Mouse (Mus musculus) limb, embryonic 15.5 days (tissue): ENCODE results near the gene Ddx19a. TPM values are rescaled to one million over a fixed set of nuclear protein-coding genes. Genes with fewer than 3 reads are reported as not detected.
A peak's percentile ranks its signal among the peaks of the same experiment; 100 is the strongest.

ENCODE experiments used
- ATAC-seq: fragments of 200-750 bp; cut with Nextera tagmentation; 2 replicates; pipeline ENCODE4 v1.8.0; 2017; ENCODE audit warnings: low read depth, moderate TSS enrichment; ENCODE audit not compliant: insufficient number of reproducible peaks, low FRiP score, low TSS enrichment
- H3K27ac ChIP-seq: fragments of 300-500 bp; sonication (generic); 2 replicates; pipeline ENCODE4 v1.5.1; 2015; ENCODE audit warnings: moderate library complexity, mild to moderate bottlenecking, inconsistent platforms
- H3K27me3 ChIP-seq: fragments of 300-500 bp; sonication (generic); 2 replicates; pipeline ENCODE4 v1.6.1; 2015; ENCODE audit warnings: inconsistent platforms
- H3K36me3 ChIP-seq: fragments of 300-500 bp; sonication (generic); 2 replicates; pipeline ENCODE4 v1.6.1; 2015; ENCODE audit warnings: inconsistent platforms
- H3K4me1 ChIP-seq: fragments of 300-500 bp; sonication (generic); 2 replicates; pipeline ENCODE4 v1.6.1; 2015; ENCODE audit warnings: inconsistent platforms
- H3K4me2 ChIP-seq: fragments of 300-500 bp; sonication (generic); 2 replicates; pipeline ENCODE4 v1.6.1; 2015; ENCODE audit warnings: mild to moderate bottlenecking, inconsistent platforms
- H3K4me3 ChIP-seq: fragments of 300-500 bp; sonication (generic); 2 replicates; pipeline ENCODE4 v1.5.1; 2015; ENCODE audit warnings: mild to moderate bottlenecking, inconsistent platforms
- H3K9ac ChIP-seq: fragments of 300-500 bp; sonication (generic); 2 replicates; pipeline ENCODE4 v1.6.1; 2015; ENCODE audit warnings: inconsistent platforms
- H3K9me3 ChIP-seq: fragments of 300-500 bp; sonication (generic); 2 replicates; pipeline ENCODE4 v1.6.1; 2016; ENCODE audit warnings: inconsistent platforms
- WGBS: fragments of 180-500 bp; shearing (Covaris S2); methylation state at CpG from one replicate; pipeline ENCODE4 v1.1.7; 2015; 5-methylcytosine and 5-hydroxymethylcytosine counted together
- polyA plus RNA-seq: library from polyadenylated mRNA; unstranded; fragments of >200 nt; fragmentation: Nextera tagmentation; extraction: Ambion mirVana; gene quantifications from 2 replicates; pipeline ENCODE4 v1.2.1, GENCODE M21; 2015

The Ddx19a gene
- polyA plus RNA-seq = 12.4 and 15.9 TPM in 2 replicates

GRCm38 (mm10) chr8:110997547-110998531, at the start of gene Ddx19a:
Gene Ddx19a (minus strand): TSS chr8:110997800.
- H3K9me3 ChIP-seq = no peaks in the 10 kb centered on the region
- H3K4me3 ChIP-seq = peak within 1 kb of the TSS; percentile 70
- peak within 1 kb of the TSS; percentile 87 for H3K27ac ChIP-seq
- H3K4me2 ChIP-seq = peak within 1 kb of the TSS; percentile 76
- peaks cover 12% of the 10 kb centered on the region for H3K36me3 ChIP-seq
- no peaks in the 10 kb centered on the region for H3K27me3 ChIP-seq
- 3% methylated on average over 55 of the region's 58 CpGs for WGBS
- peak; percentile 90 for ATAC-seq
- peak within 1 kb of the TSS; percentile 70 for H3K9ac ChIP-seq
- H3K4me1 ChIP-seq = no peaks in the 10 kb centered on the region

DNA sequence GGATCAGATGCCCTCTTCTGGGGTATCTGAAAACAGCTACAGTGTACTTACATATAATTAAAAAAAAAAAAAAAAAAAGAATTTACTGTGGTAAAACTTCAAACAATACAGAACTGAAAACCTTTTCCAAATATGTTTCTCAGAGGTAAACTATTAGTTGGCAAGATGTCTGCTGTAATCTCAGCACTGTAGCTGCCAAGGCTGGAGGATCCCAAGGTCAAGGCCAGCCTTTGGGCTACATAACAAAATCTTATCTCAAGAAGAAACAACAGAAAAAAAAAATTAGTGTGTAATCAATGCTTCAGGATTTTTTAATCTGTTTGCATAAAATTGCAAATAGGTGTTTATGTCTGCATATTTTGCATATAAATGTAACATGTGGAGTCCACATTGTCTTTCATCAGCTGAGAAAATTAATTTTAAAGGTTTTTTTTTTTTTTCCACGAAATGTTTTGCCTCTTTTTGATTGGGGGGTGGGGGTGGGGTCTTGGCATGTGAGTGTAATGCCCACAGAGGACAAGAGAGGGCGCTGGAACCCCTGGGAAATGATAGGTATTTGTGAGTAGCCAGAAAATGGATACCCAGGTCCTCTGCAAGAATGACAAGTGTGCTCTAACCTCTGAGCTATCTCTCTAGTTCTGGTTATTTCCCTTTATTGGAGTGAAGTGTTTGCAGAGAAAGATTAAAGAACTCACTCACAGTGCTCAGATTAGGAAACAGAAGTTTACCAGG, 46.6 kb upstream of the Ddx19a start:
- H3K27ac ChIP-seq = no peak overlapping the region
- H3K27me3 ChIP-seq = no peaks in the 10 kb centered on the region
- no peaks in the 10 kb centered on the region for H3K9me3 ChIP-seq
- peaks cover 96% of the 10 kb centered on the region for H3K36me3 ChIP-seq
- H3K4me3 ChIP-seq = no peak overlapping the region
- ATAC-seq = no peak
- no peaks in the 10 kb centered on the region for H3K4me1 ChIP-seq
- H3K9ac ChIP-seq = no peak overlapping the region
- no peak overlapping the region for H3K4me2 ChIP-seq
- whole genome bisulfite sequencing = 45% methylated on average over 2 of the region's 2 CpGs

DNA sequence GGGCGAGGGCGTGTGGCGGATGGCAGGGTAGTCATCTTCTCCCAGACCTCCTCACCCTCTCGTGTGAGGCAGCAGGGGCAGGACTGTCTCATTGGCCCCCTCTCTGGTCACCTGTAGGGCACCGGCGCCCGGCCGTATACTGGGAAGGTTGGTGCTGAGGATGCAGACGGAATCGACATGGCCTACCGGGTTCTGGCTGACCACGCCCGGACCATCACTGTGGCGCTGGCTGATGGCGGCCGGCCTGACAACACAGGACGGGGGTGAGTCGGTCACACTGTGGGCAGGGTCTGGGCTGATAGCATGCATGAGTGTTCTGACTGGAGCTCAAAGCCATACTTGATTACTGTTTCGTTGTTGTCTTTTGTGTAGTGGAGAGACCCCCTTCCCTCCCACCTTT, 44.9 kb upstream of the Ddx19a start:
- Histone ChIP-seq H3K4me3 (no peak overlapping the region), H3K36me3 (peaks cover 95% of the 10 kb centered on the region), H3K27me3 (no peaks in the 10 kb centered on the region), H3K4me2 (no peak overlapping the region), H3K4me1 (no peaks in the 10 kb centered on the region), H3K27ac (no peak overlapping the region), H3K9me3 (no peaks in the 10 kb centered on the region), H3K9ac (no peak overlapping the region)
- ATAC-seq = 0 out of 2 replicates have a peak, but pooled peaks have one; percentile 30
- 90% methylated on average over 19 of the region's 19 CpGs for WGBS

- no peak overlapping the region for H3K4me3 ChIP-seq
- H3K9me3 ChIP-seq = no peaks in the 10 kb centered on the region
- H3K4me2 ChIP-seq = no peak overlapping the region
- peaks cover 1% of the 10 kb centered on the region for H3K27me3 ChIP-seq
- no peak for ATAC-seq
- H3K36me3 ChIP-seq = peaks cover 46% of the 10 kb centered on the region
- H3K4me1 ChIP-seq = peaks cover 21% of the 10 kb centered on the region
- H3K27ac ChIP-seq = no peak overlapping the region
- no peak overlapping the region for H3K9ac ChIP-seq
- 89% methylated on average over 15 of the region's 15 CpGs for WGBS
Observed at GRCm38 (mm10) chr8:111036591-111036990, 39.0 kb upstream of the Ddx19a start.

DNA sequence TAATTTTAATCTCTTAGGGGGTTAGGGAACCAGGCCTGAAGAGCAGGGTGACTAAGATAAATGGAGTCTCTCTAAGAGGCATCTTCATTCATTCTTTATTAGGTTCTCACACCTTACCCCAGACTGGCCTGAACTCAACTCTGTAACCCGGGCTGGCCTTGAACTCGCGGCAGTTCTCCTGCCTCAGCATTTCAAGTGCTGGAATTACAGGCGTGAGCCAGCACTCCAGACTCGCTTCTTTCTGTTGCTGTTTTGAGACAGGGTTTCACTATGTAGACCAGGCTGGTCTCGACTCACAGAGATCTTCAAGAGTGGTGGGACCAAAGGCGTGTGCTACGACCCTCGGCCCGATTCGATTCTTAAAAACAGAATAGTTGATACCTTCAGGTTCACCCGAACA, 36.7 kb upstream of the Ddx19a start:
- Histone ChIP-seq H3K4me1 (peaks cover 21% of the 10 kb centered on the region), H3K27me3 (peaks cover 4% of the 10 kb centered on the region), H3K4me3 (peak overlapping the region; percentile 68), H3K27ac (peak overlapping the region; percentile 76), H3K9me3 (no peaks in the 10 kb centered on the region), H3K36me3 (peaks cover 26% of the 10 kb centered on the region), H3K4me2 (peak overlapping the region; percentile 57), H3K9ac (peak overlapping the region; percentile 65)
- 19% methylated on average over 12 of the region's 12 CpGs for WGBS
- no peak for ATAC-seq

- peaks cover 20% of the 10 kb centered on the region for H3K36me3 ChIP-seq
- H3K4me2 ChIP-seq = peak overlapping the region; percentile 57
- peak overlapping the region; percentile 68 for H3K4me3 ChIP-seq
- peak; percentile 98 for ATAC-seq
- peaks cover 4% of the 10 kb centered on the region for H3K27me3 ChIP-seq
- H3K9me3 ChIP-seq = no peaks in the 10 kb centered on the region
- WGBS = 5% methylated on average over 37 of the region's 37 CpGs
- peak overlapping the region; percentile 76 for H3K27ac ChIP-seq
- H3K9ac ChIP-seq = peak overlapping the region; percentile 65
- H3K4me1 ChIP-seq = peaks cover 21% of the 10 kb centered on the region
Observed at GRCm38 (mm10) chr8:111033482-111034215, 36.0 kb upstream of the Ddx19a start.

DNA sequence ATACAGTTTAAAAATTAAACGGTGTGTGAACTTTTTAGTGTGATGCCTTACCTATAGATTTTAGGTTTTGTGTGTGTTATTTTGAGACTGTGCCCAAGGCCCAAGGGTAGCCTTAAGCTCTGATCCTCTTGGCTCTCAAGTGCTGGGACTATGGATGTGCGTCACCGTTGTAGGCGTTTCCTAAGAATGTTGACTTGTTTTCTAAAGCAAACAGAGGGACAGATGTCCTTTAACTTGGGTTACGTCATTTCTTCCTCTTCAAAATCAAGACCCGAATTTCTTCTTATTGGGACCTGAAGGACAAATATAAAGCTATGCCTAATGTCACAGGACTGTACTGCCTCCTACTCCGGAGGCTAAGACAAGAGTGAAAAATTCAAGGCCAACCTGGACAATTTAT, 35.3 kb upstream of the Ddx19a start, which contains the start of gene Aars:
Gene Aars (plus strand): TSS at position 229 of the 400 bp plus-strand sequence.
- H3K36me3 ChIP-seq = peaks cover 13% of the 10 kb centered on the region
- 96% methylated on average over 7 of the region's 7 CpGs for WGBS
- H3K4me3 ChIP-seq = peak within 1 kb of the TSS; percentile 68
- H3K9ac ChIP-seq = peak within 1 kb of the TSS; percentile 65
- peak within 1 kb of the TSS; percentile 76 for H3K27ac ChIP-seq
- H3K27me3 ChIP-seq = peaks cover 4% of the 10 kb centered on the region
- peaks cover 21% of the 10 kb centered on the region for H3K4me1 ChIP-seq
- H3K9me3 ChIP-seq = no peaks in the 10 kb centered on the region
- ATAC-seq = no peak
- peak within 1 kb of the TSS; percentile 57 for H3K4me2 ChIP-seq

GRCm38 (mm10) chr8:111031572-111031971, 34.0 kb upstream of the Ddx19a start, which contains the start of gene Ddx19b:
Gene Ddx19b (minus strand): TSS chr8:111031751.
- Histone ChIP-seq H3K36me3 (peaks cover 3% of the 10 kb centered on the region; the same call in 1 of the 2 replicates), H3K4me2 (no peak within 1 kb of the TSS), H3K9ac (no peak within 1 kb of the TSS), H3K4me1 (peaks cover 21% of the 10 kb centered on the region), H3K9me3 (no peaks in the 10 kb centered on the region), H3K27me3 (peaks cover 4% of the 10 kb centered on the region), H3K27ac (no peak within 1 kb of the TSS), H3K4me3 (no peak within 1 kb of the TSS)
- ATAC-seq = no peak
- 96% methylated on average over 19 of the region's 19 CpGs for WGBS

DNA sequence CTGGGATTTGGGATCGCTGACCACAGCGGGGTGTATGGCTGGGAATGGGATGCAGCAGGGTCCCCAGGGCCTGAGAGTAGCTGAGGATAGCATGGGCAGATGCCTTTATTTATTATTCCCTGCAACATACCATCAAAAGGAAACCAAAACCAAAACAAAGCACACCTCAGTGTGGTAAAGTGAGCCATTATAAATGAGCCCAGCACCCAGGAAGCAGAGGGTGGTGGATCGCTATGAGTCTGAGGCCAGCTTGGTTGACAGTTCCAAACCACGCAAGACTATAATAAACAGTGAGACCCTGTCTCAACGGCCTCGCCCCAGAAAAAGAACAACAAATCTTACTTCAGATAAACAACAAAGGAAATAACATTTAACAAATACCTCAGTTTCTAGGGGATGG, 32.4 kb upstream of the Ddx19a start:
- Histone ChIP-seq H3K27me3 (peaks cover 4% of the 10 kb centered on the region), H3K9ac (no peak overlapping the region), H3K4me1 (peaks cover 11% of the 10 kb centered on the region; the same call in 1 of the 2 replicates), H3K36me3 (no peaks in the 10 kb centered on the region), H3K9me3 (no peaks in the 10 kb centered on the region), H3K4me2 (no peak overlapping the region), H3K27ac (no peak overlapping the region), H3K4me3 (no peak overlapping the region)
- no peak for ATAC-seq
- 77% methylated on average over 6 of the region's 6 CpGs for WGBS

GRCm38 (mm10) chr8:111029589-111029988, 32.0 kb upstream of the Ddx19a start:
- H3K4me3 ChIP-seq = no peak overlapping the region
- ATAC-seq = no peak
- no peak overlapping the region for H3K27ac ChIP-seq
- no peaks in the 10 kb centered on the region for H3K36me3 ChIP-seq
- no peak overlapping the region for H3K4me2 ChIP-seq
- WGBS = 57% methylated on average over 4 of the region's 4 CpGs
- peaks cover 4% of the 10 kb centered on the region for H3K27me3 ChIP-seq
- no peaks in the 10 kb centered on the region for H3K9me3 ChIP-seq
- peaks cover 6% of the 10 kb centered on the region; the same call in 1 of the 2 replicates for H3K4me1 ChIP-seq
- H3K9ac ChIP-seq = no peak overlapping the region

- under 1% methylated on average over 31 of the region's 31 CpGs for WGBS
- H3K36me3 ChIP-seq = no peaks in the 10 kb centered on the region
- H3K4me1 ChIP-seq = no peaks in the 10 kb centered on the region
- H3K27ac ChIP-seq = peak overlapping the region; percentile 50; the same call in 1 of the 2 replicates
- no peaks in the 10 kb centered on the region for H3K9me3 ChIP-seq
- ATAC-seq = no peak
- H3K4me2 ChIP-seq = peak overlapping the region; percentile 79
- H3K27me3 ChIP-seq = peaks cover 4% of the 10 kb centered on the region
- H3K4me3 ChIP-seq = peak overlapping the region; percentile 65
- peak overlapping the region; percentile 63 for H3K9ac ChIP-seq
Observed at GRCm38 (mm10) chr8:111027391-111027937, 29.9 kb upstream of the Ddx19a start.
